8 mouse cellular contexts compared by ENCODE assay signal in genomic region chrX:111462833-111463564, GRCm38 (mm10).
A peak's percentile ranks its signal among the peaks of the same experiment; 100 is the strongest.
DNase-seq lines count a peak whose midpoint lies in the region; ATAC-seq and TF ChIP-seq lines count a peak whose summit lies in the region.

No protein-coding gene starts in this region.

- peak overlapping the region; percentile 48 to 58 for H3K4me3 ChIP-seq in heart, embryonic 14.5 days (ENCODE audit: control insufficient read depth in 1 of 2, insufficient read depth in 1 of 2, low read depth in 1 of 2, low read length in 2 of 2)
- H3K4me3 ChIP-seq in liver, embryonic 16.5 days (ENCODE audit: low read depth, low read length) = peak overlapping the region; percentile 62
- H3K4me3 ChIP-seq in olfactory bulb, adult 2 months (ENCODE audit: insufficient read depth, low read depth, low read length) = peak overlapping the region; percentile 65

- peak overlapping the region; percentile 70 for H3K9ac ChIP-seq in heart, embryonic 14.5 days (ENCODE audit: low read length)
- peak overlapping the region; percentile 54 for H3K9ac ChIP-seq in liver, embryonic 16.5 days (ENCODE audit: low read depth, low read length)

- TF ChIP-seq CTCF in olfactory bulb, adult 2 months (IDR thresholded peaks at IDR 0.05; ENCODE audit: insufficient read depth, low read depth, low read length) = no peak

- H3K36me3 ChIP-seq in heart, embryonic 14.5 days (ENCODE audit: control insufficient read depth, insufficient read depth, low read length) = no peaks in the 10 kb centered on the region
- no peaks in the 10 kb centered on the region for H3K36me3 ChIP-seq in liver, embryonic 16.5 days (ENCODE audit: control insufficient read depth, insufficient read depth)

- no peaks in the 10 kb centered on the region for H3K4me1 ChIP-seq in heart, embryonic 14.5 days (ENCODE audit: control insufficient read depth in 2 of 2, insufficient read depth in 2 of 2, low read length in 2 of 2)
- H3K4me1 ChIP-seq in liver, embryonic 16.5 days (ENCODE audit: control insufficient read depth, low read depth, low read length) = no peaks in the 10 kb centered on the region
- H3K4me1 ChIP-seq in olfactory bulb, adult 2 months (ENCODE audit: control insufficient read depth, insufficient read depth, low read length) = no peaks in the 10 kb centered on the region

- WGBS in heart, embryonic 14.5 days = 14% methylated on average over 53 of the region's 72 CpGs
- 22% methylated on average over 27 of the region's 72 CpGs for WGBS in liver, embryonic 16.5 days (ENCODE audit: insufficient replicate concordance)
- 11% methylated on average over 36 of the region's 72 CpGs for WGBS in olfactory bulb, adult 2 months

- H3K9me3 ChIP-seq in heart, embryonic 14.5 days (ENCODE audit: control insufficient read depth, low read length) = no peaks in the 10 kb centered on the region
- no peaks in the 10 kb centered on the region for H3K9me3 ChIP-seq in liver, embryonic 16.5 days (replicated peaks; ENCODE audit: control insufficient read depth, low read length)

- TF ChIP-seq POLR2A in olfactory bulb, adult 2 months (IDR thresholded peaks at IDR 0.05; ENCODE audit: insufficient read depth, low read depth, low read length) = no peak

- H3K27ac ChIP-seq in heart, embryonic 14.5 days (replicated peaks in 1 of 2; ENCODE audit: control insufficient read depth in 1 of 2, insufficient read depth in 1 of 2, low read depth in 2 of 2, low read length in 2 of 2) = peak overlapping the region in 1 of 2 experiments; percentile 47; a peak in 2 of 4 replicates
- no peak overlapping the region for H3K27ac ChIP-seq in liver, embryonic 16.5 days (ENCODE audit: low read length)
- H3K27ac ChIP-seq in olfactory bulb, adult 2 months (ENCODE audit: insufficient read depth, low read depth, low read length) = no peak overlapping the region

- no peaks in the 10 kb centered on the region for H3K27me3 ChIP-seq in heart, embryonic 14.5 days (ENCODE audit: control insufficient read depth, insufficient read depth, low read length)
- H3K27me3 ChIP-seq in liver, embryonic 16.5 days (ENCODE audit: control insufficient read depth, insufficient read depth, low read depth, low read length) = no peaks in the 10 kb centered on the region

- H3K4me2 ChIP-seq in heart, embryonic 14.5 days (ENCODE audit: low read length) = peak overlapping the region; percentile 75
- H3K4me2 ChIP-seq in liver, embryonic 16.5 days (ENCODE audit: low read depth, low read length) = peak overlapping the region; percentile 72

- peak; percentile 88 for ATAC-seq in heart, embryonic 14.5 days (ENCODE audit: insufficient number of reproducible peaks, insufficient read depth, low FRiP score, low read depth)
- ATAC-seq in liver, embryonic 16.5 days (ENCODE audit: low read depth) = peak; percentile 82

- DNase-seq in urinary bladder, adult 2 months (ENCODE audit: low spot score) = peak; percentile 25
- no peak for DNase-seq in urinary bladder, adult 18-20 months (ENCODE audit: low spot score in 2 of 2)
- peak; percentile 72 for DNase-seq in embryo, embryonic 9.5 days (ENCODE audit: extremely low spot score)
- DNase-seq in kidney, postnatal 25 days = peak; percentile 53 to 69
- peak; percentile 1 for DNase-seq in thymus, postnatal 25 days

Comparison
In these comparisons a context has a peak if more than half of its experiments do, and no peak if none do; other contexts are left out.
1. DNase-seq: peak in urinary bladder, adult 2 months (single experiment), embryo, embryonic 9.5 days (single experiment), kidney, postnatal 25 days (2 of 2) and thymus, postnatal 25 days (single experiment); none in urinary bladder, adult 18-20 months (0 of 2).
2. Peak in every context shown above with its lines, with median percentiles within 50 percentile points of each other: H3K4me3 ChIP-seq.